Comparison of ENCODE assay signal across 8 mouse cellular contexts in genomic region chr1:106629931-106630682, GRCm38 (mm10).
DNase-seq lines count a peak whose midpoint lies in the region; ATAC-seq and TF ChIP-seq lines count a peak whose summit lies in the region.

No protein-coding gene starts in this region.

- H3K4me1 ChIP-seq in intestine, embryonic 14.5 days (replicated peaks; ENCODE audit: control insufficient read depth, insufficient read depth, low read length): peaks cover 22% of the 10 kb centered on the region
- H3K4me1 ChIP-seq in lung, postnatal 0 days (ENCODE audit: insufficient read depth, low read depth, low read length): peaks cover 11% of the 10 kb centered on the region; the same call in 1 of the 2 replicates
- H3K4me1 ChIP-seq in stomach, embryonic 16.5 days (ENCODE audit: control insufficient read depth, insufficient read depth, low read length): peaks cover 22% of the 10 kb centered on the region

- 10% methylated on average over 4 of the region's 4 CpGs for WGBS in intestine, embryonic 14.5 days
- 11% methylated on average over 4 of the region's 4 CpGs for WGBS in lung, postnatal 0 days
- 20% methylated on average over 4 of the region's 4 CpGs for WGBS in stomach, embryonic 16.5 days

- peak; percentile 80 for DNase-seq in brain, embryonic 14.5 days (ENCODE audit: low read depth)
- peak; percentile 27 for DNase-seq in gastrocnemius, postnatal 25 days
- DNase-seq in intestine, embryonic 14.5 days (ENCODE audit: low spot score): peak; percentile 63
- peak; percentile 75 for DNase-seq in lung, postnatal 0 days (ENCODE audit: low spot score)
- DNase-seq in thymus, postnatal 14 days: no peak
- DNase-seq in cerebellum, adult 8-10 months: no peak

- no peak for TF ChIP-seq POLR2A in brain, embryonic 14.5 days (IDR thresholded peaks at IDR 0.05; ENCODE audit: borderline replicate concordance, extremely low read depth, insufficient read depth, insufficient read length, poor library complexity, severe bottlenecking)

- no peaks in the 10 kb centered on the region for H3K9me3 ChIP-seq in intestine, embryonic 14.5 days (ENCODE audit: control insufficient read depth, low read length)
- no peaks in the 10 kb centered on the region for H3K9me3 ChIP-seq in lung, postnatal 0 days (ENCODE audit: low read length)
- H3K9me3 ChIP-seq in stomach, embryonic 16.5 days (replicated peaks; ENCODE audit: control insufficient read depth, low read length): no peaks in the 10 kb centered on the region

- H3K4me2 ChIP-seq in intestine, embryonic 14.5 days (ENCODE audit: low read length): peak overlapping the region; percentile 28
- H3K4me2 ChIP-seq in lung, postnatal 0 days (replicated peaks; ENCODE audit: low read depth, low read length): no peak overlapping the region
- peak overlapping the region; percentile 45 for H3K4me2 ChIP-seq in stomach, embryonic 16.5 days (ENCODE audit: low read depth, low read length)

- H3K9ac ChIP-seq in intestine, embryonic 14.5 days (ENCODE audit: low read length): no peak overlapping the region
- H3K9ac ChIP-seq in lung, postnatal 0 days (replicated peaks; ENCODE audit: low read depth): no peak overlapping the region
- 0 out of 2 replicates have a peak overlapping the region, but pooled peaks have one; percentile 35 for H3K9ac ChIP-seq in stomach, embryonic 16.5 days (ENCODE audit: low read length)

- H3ac ChIP-seq in C2C12 (ENCODE audit: control insufficient read depth, insufficient read length, low read depth): no peak overlapping the region

- H3K4me3 ChIP-seq in C2C12 (ENCODE audit: insufficient read depth, poor library complexity, severe bottlenecking): no peak overlapping the region
- no peak overlapping the region for H3K4me3 ChIP-seq in intestine, embryonic 14.5 days (ENCODE audit: low read depth, low read length)
- no peak overlapping the region for H3K4me3 ChIP-seq in lung, postnatal 0 days (ENCODE audit: low read depth, low read length)
- no peak overlapping the region for H3K4me3 ChIP-seq in stomach, embryonic 16.5 days (replicated peaks; ENCODE audit: low read length)

- no peaks in the 10 kb centered on the region for H3K79me3 ChIP-seq in C2C12 (ENCODE audit: low read depth)

- no peaks in the 10 kb centered on the region for H3K36me3 ChIP-seq in C2C12 (ENCODE audit: control insufficient read depth, insufficient read depth)
- H3K36me3 ChIP-seq in intestine, embryonic 14.5 days (ENCODE audit: control insufficient read depth, insufficient read depth, low read length): no peaks in the 10 kb centered on the region
- no peaks in the 10 kb centered on the region for H3K36me3 ChIP-seq in lung, postnatal 0 days (ENCODE audit: insufficient read depth, low read length)
- no peaks in the 10 kb centered on the region for H3K36me3 ChIP-seq in stomach, embryonic 16.5 days (ENCODE audit: control insufficient read depth, insufficient read depth, low read length)

- no peaks in the 10 kb centered on the region for H3K27me3 ChIP-seq in C2C12 (ENCODE audit: control insufficient read depth, insufficient read depth, insufficient read length)
- no peaks in the 10 kb centered on the region for H3K27me3 ChIP-seq in intestine, embryonic 14.5 days (replicated peaks; ENCODE audit: control insufficient read depth, insufficient read depth, low read length)
- no peaks in the 10 kb centered on the region for H3K27me3 ChIP-seq in lung, postnatal 0 days (replicated peaks; ENCODE audit: insufficient read depth, low read length)
- H3K27me3 ChIP-seq in stomach, embryonic 16.5 days (ENCODE audit: control insufficient read depth, insufficient read depth, low read length): no peaks in the 10 kb centered on the region

- H3K79me2 ChIP-seq in C2C12 (ENCODE audit: control insufficient read depth, insufficient read depth): no peaks in the 10 kb centered on the region

- no peak for TF ChIP-seq CTCF in C2C12 (IDR thresholded peaks at IDR 0.05; ENCODE audit: control insufficient read depth, insufficient read depth, insufficient read length)
- TF ChIP-seq CTCF in brain, embryonic 14.5 days (IDR thresholded peaks at IDR 0.05; ENCODE audit: borderline replicate concordance, extremely low read depth, insufficient read depth, insufficient read length): no peak
- TF ChIP-seq CTCF in lung, postnatal 0 days (IDR thresholded peaks at IDR 0.05): no peak

- no peak; the same call in 1 of the 2 replicates for ATAC-seq in intestine, embryonic 14.5 days (replicated peaks; ENCODE audit: low FRiP score, low TSS enrichment, low read depth)
- ATAC-seq in lung, postnatal 0 days: peak; percentile 76
- ATAC-seq in stomach, embryonic 16.5 days (ENCODE audit: insufficient read depth, low FRiP score): peak; percentile 82

- peak overlapping the region; percentile 70 for H3K27ac ChIP-seq in intestine, embryonic 14.5 days (ENCODE audit: low read depth)
- peak overlapping the region; percentile 68 for H3K27ac ChIP-seq in lung, postnatal 0 days (ENCODE audit: low read length)
- H3K27ac ChIP-seq in stomach, embryonic 16.5 days (ENCODE audit: low read length): peak overlapping the region; percentile 95

- TF ChIP-seq EP300 in lung, postnatal 0 days (IDR thresholded peaks at IDR 0.05): peak; percentile 11; the same call in 1 of the 2 replicates

TF ChIP-seq in C2C12, 6 proteins besides CTCF, POLR2A, EP300 and RAD21:
- TF ChIP-seq USF1 (IDR thresholded peaks at IDR 0.05; ENCODE audit: low read depth): no peak
- peak; percentile 17 for TF ChIP-seq CEBPB (IDR thresholded peaks at IDR 0.05; ENCODE audit: low read depth)
- TF ChIP-seq MAX (IDR thresholded peaks at IDR 0.05): no peak
- TF ChIP-seq FOSL1 (IDR thresholded peaks at IDR 0.05; ENCODE audit: insufficient read depth, low read length, poor library complexity, severe bottlenecking): no peak
- peak; percentile 79 for TF ChIP-seq MYOD1 (IDR thresholded peaks at IDR 0.05; ENCODE audit: control insufficient read depth, insufficient read length, low read depth)
- no peak for TF ChIP-seq MYOG (IDR thresholded peaks at IDR 0.05; ENCODE audit: control insufficient read depth, extremely low read depth, insufficient read length)

Comparison
In these comparisons a context has a peak if more than half of its experiments do, and no peak if none do; other contexts are left out.
1. DNase-seq: peak in brain, embryonic 14.5 days (single experiment), gastrocnemius, postnatal 25 days (single experiment), intestine, embryonic 14.5 days (single experiment) and lung, postnatal 0 days (single experiment); none in thymus, postnatal 14 days (single experiment) and cerebellum, adult 8-10 months (single experiment).
2. Peak in every context shown above with its lines, with median percentiles within 50 percentile points of each other: H3K27ac ChIP-seq.